Mouse (Mus musculus) C2C12 (cell line): ENCODE data around the gene Selenof. TPM values are rescaled to one million over a fixed set of nuclear protein-coding genes. Genes with fewer than 3 reads are reported as not detected.

Experiments
- H3K27me3 ChIP-seq: one replicate; pipeline ENCODE4 v1.6.1; 2011; ENCODE audit not compliant: control insufficient read depth, insufficient read depth, insufficient read length
- H3K36me3 ChIP-seq: one replicate; pipeline ENCODE4 v1.6.1; 2011; ENCODE audit not compliant: control insufficient read depth, insufficient read depth
- H3K4me3 ChIP-seq: one replicate; pipeline ENCODE4 v1.5.1; 2011; ENCODE audit warnings: mild to moderate bottlenecking, control low read depth; ENCODE audit not compliant: poor library complexity, insufficient read depth, severe bottlenecking
- H3K79me2 ChIP-seq: one replicate; pipeline ENCODE4 v1.6.1; 2011; ENCODE audit not compliant: control insufficient read depth, insufficient read depth
- H3K79me3 ChIP-seq: one replicate; pipeline ENCODE4 v1.6.1; 2011; ENCODE audit warnings: low read depth, control low read depth
- H3ac ChIP-seq: one replicate; pipeline ENCODE3; 2011; ENCODE audit warnings: low read depth; ENCODE audit not compliant: control insufficient read depth, insufficient read length
- CEBPB ChIP-seq: IDR thresholded peaks from one replicate; pipeline ENCODE4 v1.6.1; 2011; ENCODE audit warnings: low read depth, mild to moderate bottlenecking, control low read depth, moderate library complexity
- CTCF ChIP-seq: IDR thresholded peaks from one replicate; pipeline ENCODE4 v1.5.1; 2011; ENCODE audit not compliant: control insufficient read depth, insufficient read depth, insufficient read length
- FOSL1 ChIP-seq: IDR thresholded peaks from one replicate; pipeline ENCODE4 v1.8.0; 2011; ENCODE audit warnings: mild to moderate bottlenecking, low read length; ENCODE audit not compliant: poor library complexity, insufficient read depth, severe bottlenecking
- MAX ChIP-seq: IDR thresholded peaks from one replicate; pipeline ENCODE4 v1.6.1; 2011; ENCODE audit warnings: mild to moderate bottlenecking, control low read depth
- MYOD1 ChIP-seq: IDR thresholded peaks from one replicate; pipeline ENCODE4 v1.6.1; 2011; ENCODE audit warnings: low read depth; ENCODE audit not compliant: control insufficient read depth, insufficient read length
- MYOG ChIP-seq: IDR thresholded peaks from one replicate; pipeline ENCODE4 v1.6.1; 2011; ENCODE audit not compliant: control insufficient read depth, insufficient read length; ENCODE audit errors: extremely low read depth
- USF1 ChIP-seq: IDR thresholded peaks from one replicate; pipeline ENCODE4 v1.6.1; 2011; ENCODE audit warnings: low read depth, mild to moderate bottlenecking, control low read depth, moderate library complexity
- long read RNA-seq, 2 experiments: library from polyadenylated mRNA; unstranded; transcript quantifications; one replicate each; pipeline ENCODE4 v2.0.0; 2019 to 2020
- polyA plus RNA-seq: library from polyadenylated mRNA; unstranded; fragments of >200 nt; fragmentation: generic; extraction: Trizol; gene quantifications from one replicate; pipeline ENCODE4 v1.2.1, GENCODE M21; 2012; ENCODE audit warnings: missing spikeins

The Selenof gene
- 296 TPM for polyA plus RNA-seq
- long read RNA-seq, experiment 1, transcript Selenof-201 (5 exons, 1,514 nt): major isoform, 272 of 299 reads
- long read RNA-seq, experiment 1, partial matches to known transcripts: 19 of 299 reads
- long read RNA-seq, experiment 1, other reads (novel, unspliced or antisense): 7 of 299 reads
- long read RNA-seq, experiment 2, transcript Selenof-201 (5 exons, 1,514 nt): major isoform, 227 of 233 reads
- long read RNA-seq, experiment 2, partial matches to known transcripts: 1 of 233 reads
- long read RNA-seq, experiment 2, other reads (novel, unspliced or antisense): 5 of 233 reads

DNA sequence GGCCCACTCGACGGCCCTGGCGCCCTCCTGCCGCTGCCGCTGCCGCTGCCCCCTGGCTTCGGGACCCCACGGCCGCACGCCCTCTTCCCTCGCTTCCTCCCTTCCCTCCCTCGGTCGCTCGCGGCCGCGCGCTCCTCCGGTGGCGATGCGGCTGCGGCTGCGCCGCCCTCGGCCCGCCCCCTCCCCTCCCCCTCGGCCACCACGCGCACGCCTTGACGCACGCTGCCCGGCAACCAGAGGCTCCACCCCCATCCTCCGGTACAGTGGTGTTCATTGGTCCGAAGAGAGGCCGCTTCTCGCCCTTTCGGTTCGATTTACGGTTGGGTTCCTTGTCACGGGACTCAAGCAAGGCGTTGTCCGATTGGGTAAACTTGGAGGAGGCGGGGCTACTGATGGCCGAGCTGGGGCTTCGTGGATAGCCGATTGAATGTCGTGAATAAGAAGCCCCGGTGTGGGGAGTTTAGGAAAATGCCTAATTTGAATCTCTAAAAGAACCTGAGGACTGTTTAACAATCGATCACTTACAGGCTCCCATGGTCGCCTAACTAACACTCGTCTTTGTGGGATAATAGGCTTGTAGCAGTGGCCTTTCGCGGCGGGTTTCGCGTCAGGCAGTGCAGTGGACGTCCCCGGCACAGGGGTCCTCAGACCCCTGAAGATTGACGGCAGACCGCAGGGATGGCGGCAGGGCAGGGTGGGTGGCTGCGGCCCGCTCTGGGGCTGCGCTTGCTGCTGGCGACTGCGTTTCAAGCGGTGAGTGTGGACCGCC, at the start of gene Selenof, which contains the start of gene Hs2st1:
Gene Selenof (plus strand): TSS at position 258 of the 769 bp plus-strand sequence.
Gene Hs2st1 (minus strand): TSS at position 135 of the 769 bp plus-strand sequence.
- Histone ChIP-seq H3K79me3 (peaks cover 85% of the 10 kb centered on the region), H3K4me3 (peak within 1 kb of the TSS; percentile 81), H3ac (peak within 1 kb of the TSS; percentile 96), H3K27me3 (no peaks in the 10 kb centered on the region), H3K79me2 (peaks cover 95% of the 10 kb centered on the region), H3K36me3 (peaks cover 32% of the 10 kb centered on the region)
- TF ChIP-seq MYOD1: no peak
- peak; percentile 75 for TF ChIP-seq USF1
- TF ChIP-seq MAX: peak; percentile 98

GRCm38 (mm10) chr3:144527918-144528317, 42.2 kb upstream of the Selenof start:
- Histone ChIP-seq H3K27me3 (no peaks in the 10 kb centered on the region), H3ac (no peak overlapping the region), H3K79me3 (peaks cover 40% of the 10 kb centered on the region), H3K36me3 (no peaks in the 10 kb centered on the region), H3K79me2 (peaks cover 95% of the 10 kb centered on the region), H3K4me3 (no peak overlapping the region)
- TF ChIP-seq USF1 (no peak), MYOG (no peak), MYOD1 (no peak), CTCF (no peak), MAX (no peak), CEBPB (no peak), FOSL1 (no peak)

- peaks cover 94% of the 10 kb centered on the region for H3K79me2 ChIP-seq
- no peaks in the 10 kb centered on the region for H3K27me3 ChIP-seq
- no peak overlapping the region for H3ac ChIP-seq
- no peak for TF ChIP-seq MYOG
- TF ChIP-seq CEBPB: no peak
- no peak for TF ChIP-seq MYOD1
- TF ChIP-seq USF1: no peak
- H3K36me3 ChIP-seq: no peaks in the 10 kb centered on the region
- no peak overlapping the region for H3K4me3 ChIP-seq
- H3K79me3 ChIP-seq: peaks cover 46% of the 10 kb centered on the region
Measured at GRCm38 (mm10) chr3:144531023-144531422, 39.1 kb upstream of the Selenof start.

- H3K79me2 ChIP-seq: peaks cover 96% of the 10 kb centered on the region
- H3K79me3 ChIP-seq: peaks cover 47% of the 10 kb centered on the region
- H3K27me3 ChIP-seq: no peaks in the 10 kb centered on the region
- TF ChIP-seq USF1: no peak
- TF ChIP-seq FOSL1: no peak
- TF ChIP-seq CTCF: no peak
- TF ChIP-seq CEBPB: no peak
- no peak for TF ChIP-seq MYOG
- TF ChIP-seq MYOD1: no peak
- TF ChIP-seq MAX: no peak
- no peaks in the 10 kb centered on the region for H3K36me3 ChIP-seq
- H3ac ChIP-seq: no peak overlapping the region
- no peak overlapping the region for H3K4me3 ChIP-seq
Measured at GRCm38 (mm10) chr3:144535056-144535455, 35.0 kb upstream of the Selenof start.

DNA sequence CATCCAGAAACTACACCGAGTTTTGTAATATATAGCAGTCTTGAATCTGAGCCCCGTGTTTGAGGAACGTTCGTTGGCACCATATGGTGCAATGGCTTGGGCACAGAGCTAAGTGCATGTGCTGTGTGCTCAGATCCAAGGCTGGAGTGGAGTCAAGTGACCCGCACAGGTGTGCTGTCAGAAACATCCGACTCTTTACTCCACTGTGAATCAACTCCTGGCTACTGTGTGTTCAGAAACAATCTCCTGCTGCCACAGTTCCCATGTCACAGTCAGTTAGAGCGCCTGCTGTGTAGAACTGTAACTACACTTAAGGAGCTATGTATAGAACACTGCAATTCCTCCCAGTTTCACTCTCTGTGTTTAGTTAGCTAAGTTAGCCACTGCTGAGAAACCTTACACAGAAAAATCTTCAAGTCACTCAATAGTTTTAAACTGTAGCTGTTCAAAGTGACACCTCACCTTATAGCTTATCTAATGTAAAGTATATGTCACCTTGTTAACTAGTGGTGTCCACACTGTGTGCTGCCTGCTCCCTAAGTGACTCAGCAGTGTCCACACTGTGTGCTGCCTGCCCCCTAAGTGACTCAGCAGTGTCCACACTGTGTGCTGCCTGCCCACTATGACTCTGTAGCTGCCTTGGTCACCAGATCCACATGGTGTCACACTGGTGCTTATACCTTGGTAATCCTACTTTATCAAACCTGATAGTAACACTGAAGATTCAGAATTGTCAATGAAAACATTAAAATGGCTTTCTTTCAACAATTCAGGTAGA, 32.8 kb upstream of the Selenof start:
- TF ChIP-seq MAX (no peak), USF1 (no peak)
- no peak overlapping the region for H3K4me3 ChIP-seq
- no peaks in the 10 kb centered on the region for H3K27me3 ChIP-seq
- H3K79me3 ChIP-seq: peaks cover 57% of the 10 kb centered on the region
- H3K36me3 ChIP-seq: no peaks in the 10 kb centered on the region
- H3ac ChIP-seq: no peak overlapping the region
- H3K79me2 ChIP-seq: peaks cover 97% of the 10 kb centered on the region
